Mouse (Mus musculus): ENCODE results near the gene Rassf7.
A peak's percentile ranks its signal among the peaks of the same experiment; 100 is the strongest.

The Rassf7 gene

GRCm38 (mm10) chr7:141196619-141197282 is 18.9 kb upstream of the Rassf7 start:
- no peak for DNase-seq

GRCm38 (mm10) chr7:141198121-141198520 is 17.5 kb upstream of the Rassf7 start:
- no peak for DNase-seq

- no peak for DNase-seq
These were observed 11.1 kb upstream of the Rassf7 start for GRCm38 (mm10) chr7:141204546-141204945.

GRCm38 (mm10) chr7:141205504-141205903 is 10.2 kb upstream of the Rassf7 start:
- DNase-seq: no peak

GRCm38 (mm10) chr7:141206182-141206937 is 9.3 kb upstream of the Rassf7 start:
- DNase-seq: no peak

GRCm38 (mm10) chr7:141209526-141209925 is 6.1 kb upstream of the Rassf7 start:
- no peak for DNase-seq

GRCm38 (mm10) chr7:141210137-141210536 is 5.5 kb upstream of the Rassf7 start:
- DNase-seq: no peak

- no peak for DNase-seq
These were observed 5.0 kb upstream of the Rassf7 start for GRCm38 (mm10) chr7:141210606-141211131.

- no peak for DNase-seq
These were observed 2.5 kb upstream of the Rassf7 start for GRCm38 (mm10) chr7:141213133-141213532.

- no peak for DNase-seq
These were observed 1.9 kb upstream of the Rassf7 start, which contains the start of gene Lmntd2 for GRCm38 (mm10) chr7:141213605-141214235. Gene Lmntd2 (minus strand): TSS chr7:141214080.

- DNase-seq: no peak
These were observed 1.4 kb upstream of the Rassf7 start for GRCm38 (mm10) chr7:141214310-141214709.

GRCm38 (mm10) chr7:141215880-141216733 is 447 bp downstream of the Rassf7 start:
- DNase-seq: no peak

GRCm38 (mm10) chr7:141216894-141217293 is 1.2 kb downstream of the Rassf7 start:
- no peak for DNase-seq

GRCm38 (mm10) chr7:141217343-141218013 is 1.8 kb downstream of the Rassf7 start:
- no peak for DNase-seq

GRCm38 (mm10) chr7:141218141-141218540 is 2.5 kb downstream of the Rassf7 start:
- no peak for DNase-seq

- no peak for DNase-seq
These were observed 3.0 kb downstream of the Rassf7 start for GRCm38 (mm10) chr7:141218557-141219133.

- no peak for DNase-seq
These were observed 4.0 kb downstream of the Rassf7 start for GRCm38 (mm10) chr7:141219558-141220099.

- DNase-seq: no peak
These were observed 4.7 kb downstream of the Rassf7 start for GRCm38 (mm10) chr7:141220377-141220776.

- peak; percentile 84 to 85 for DNase-seq
These were observed 5.8 kb downstream of the Rassf7 start for GRCm38 (mm10) chr7:141221249-141222125.

- no peak for DNase-seq
These were observed 6.4 kb downstream of the Rassf7 start for GRCm38 (mm10) chr7:141222126-141222467.

Data from spleen, adult 18-20 months (tissue).